Mouse (Mus musculus): Measurements from ENCODE around the gene Pin1. TPM values are rescaled to one million over a fixed set of nuclear protein-coding genes. Genes with fewer than 3 reads are reported as not detected.

Pin1 gene
- polyA plus RNA-seq, 1 experiment from 2014 or later, result 55.1 TPM

Other genes starting within 250 kb of the Pin1 start
- 24.5 and 24.7 TPM in 2 replicates for gene Zfp26, start 191.9 kb upstream of the Pin1 start, polyA plus RNA-seq (2014; fragmentation: Nextera tagmentation; extraction: Ambion mirVana)
- gene Zfp426, start 159.3 kb upstream of the Pin1 start, polyA plus RNA-seq (2014; fragmentation: Nextera tagmentation; extraction: Ambion mirVana), result 18.3 and 24.6 TPM in 2 replicates
- 66.7 and 73.6 TPM in 2 replicates for gene Zfp266, start 130.7 kb upstream of the Pin1 start, polyA plus RNA-seq (2014; fragmentation: Nextera tagmentation; extraction: Ambion mirVana)
- gene Zfp846, start 70.8 kb upstream of the Pin1 start, polyA plus RNA-seq (2014; fragmentation: Nextera tagmentation; extraction: Ambion mirVana), result 16.5 and 21.6 TPM in 2 replicates
- gene Ubl5, start 9.2 kb upstream of the Pin1 start, polyA plus RNA-seq (2014; fragmentation: Nextera tagmentation; extraction: Ambion mirVana), result 346 and 349 TPM in 2 replicates
- 11.6 and 12.1 TPM in 2 replicates for gene Fbxl12, start 7.3 kb upstream of the Pin1 start, polyA plus RNA-seq (2014; fragmentation: Nextera tagmentation; extraction: Ambion mirVana)
- gene Olfm2, start 94.3 kb downstream of the Pin1 start, polyA plus RNA-seq (2014; fragmentation: Nextera tagmentation; extraction: Ambion mirVana), result 7.5 and 9.4 TPM in 2 replicates
- 0.71 and 1.0 TPM in 2 replicates for gene Col5a3, start 163.0 kb downstream of the Pin1 start, polyA plus RNA-seq (2014; fragmentation: Nextera tagmentation; extraction: Ambion mirVana)
- not detected in 2 replicates for gene Rdh8, start 166.4 kb downstream of the Pin1 start, polyA plus RNA-seq (2014; fragmentation: Nextera tagmentation; extraction: Ambion mirVana)
- gene A230050P20Rik, start 216.5 kb downstream of the Pin1 start, polyA plus RNA-seq (2014; fragmentation: Nextera tagmentation; extraction: Ambion mirVana), result 11.1 and 14.1 TPM in 2 replicates
- 8.1 and 10.0 TPM in 2 replicates for gene Angptl6, start 227.6 kb downstream of the Pin1 start, polyA plus RNA-seq (2014; fragmentation: Nextera tagmentation; extraction: Ambion mirVana)
- gene Ppan, start 236.1 kb downstream of the Pin1 start, polyA plus RNA-seq (2014; fragmentation: Nextera tagmentation; extraction: Ambion mirVana), result 101 and 106 TPM in 2 replicates
- 314 and 315 TPM in 2 replicates for gene Eif3g, start 246.5 kb downstream of the Pin1 start, polyA plus RNA-seq (2014; fragmentation: Nextera tagmentation; extraction: Ambion mirVana)